Mouse (Mus musculus) naive thymus-derived CD4-positive, alpha-beta T cell, adult 2 months (primary cell): ENCODE data around the gene Hnrnpdl.

Experiments
- DNase-seq: peaks from one replicate; pipeline ENCODE4 v3.0.0-alpha.2; 2011; ENCODE audit warnings: low read depth

Hnrnpdl gene

DNA sequence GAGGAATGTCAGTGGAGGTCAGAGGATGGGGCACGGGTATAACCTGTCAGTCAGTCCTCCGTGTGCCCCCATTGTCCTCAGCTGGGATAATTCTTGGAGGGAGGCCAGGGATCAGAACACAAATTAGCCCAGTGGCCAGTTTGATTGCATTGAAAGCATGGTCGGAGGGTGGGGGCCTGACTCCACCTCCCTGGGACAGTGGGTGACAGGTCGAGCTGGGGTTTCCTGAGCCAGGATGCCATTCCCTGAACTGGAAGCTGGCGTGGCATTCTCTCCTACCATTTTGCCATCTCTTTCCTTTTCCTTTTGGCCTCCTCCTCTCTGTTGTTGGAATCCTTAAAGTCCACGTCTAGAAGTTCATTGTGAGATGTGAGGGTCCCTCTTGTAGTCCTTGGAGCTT, 33.6 kb downstream of the Hnrnpdl start:
- DNase-seq, result no peak

DNA sequence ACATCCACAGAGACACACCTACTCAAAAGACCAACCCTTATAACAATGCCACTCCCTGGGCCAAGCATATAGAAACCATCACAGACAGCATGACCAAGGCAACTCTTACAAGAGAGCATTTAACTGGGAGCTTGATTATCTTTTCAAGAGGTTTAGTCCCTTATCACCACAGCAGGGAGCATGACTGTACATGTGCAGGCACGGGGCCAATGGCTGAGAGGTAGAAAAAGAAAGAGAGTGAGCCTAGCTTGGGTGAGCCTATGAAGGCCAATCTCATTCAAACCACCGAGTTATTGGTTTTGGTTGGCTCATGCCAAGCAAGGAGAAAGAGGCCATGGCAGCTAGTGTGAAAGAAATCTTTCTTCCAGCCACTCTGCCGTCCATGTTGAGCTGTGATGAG, 34.0 kb downstream of the Hnrnpdl start:
- no peak for DNase-seq

DNA sequence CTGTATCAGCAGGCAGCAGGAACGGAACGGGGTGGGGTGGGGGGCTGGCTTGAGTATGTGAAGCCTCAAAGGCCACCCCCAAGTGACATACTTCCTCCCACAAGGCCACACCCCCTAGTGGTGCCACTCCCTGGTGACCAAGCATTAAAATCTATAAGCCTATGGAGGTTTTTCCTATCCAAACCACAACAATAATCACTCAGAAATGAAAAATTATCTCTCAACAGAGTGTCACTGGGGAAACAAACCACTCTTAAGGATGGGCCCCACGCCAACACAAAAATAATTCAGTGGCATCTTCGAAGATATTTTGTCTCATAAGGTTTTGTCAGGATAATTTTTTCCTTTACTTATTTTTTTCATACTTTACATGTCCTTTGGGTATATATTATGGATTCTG, 35.6 kb downstream of the Hnrnpdl start:
- no peak for DNase-seq

DNA sequence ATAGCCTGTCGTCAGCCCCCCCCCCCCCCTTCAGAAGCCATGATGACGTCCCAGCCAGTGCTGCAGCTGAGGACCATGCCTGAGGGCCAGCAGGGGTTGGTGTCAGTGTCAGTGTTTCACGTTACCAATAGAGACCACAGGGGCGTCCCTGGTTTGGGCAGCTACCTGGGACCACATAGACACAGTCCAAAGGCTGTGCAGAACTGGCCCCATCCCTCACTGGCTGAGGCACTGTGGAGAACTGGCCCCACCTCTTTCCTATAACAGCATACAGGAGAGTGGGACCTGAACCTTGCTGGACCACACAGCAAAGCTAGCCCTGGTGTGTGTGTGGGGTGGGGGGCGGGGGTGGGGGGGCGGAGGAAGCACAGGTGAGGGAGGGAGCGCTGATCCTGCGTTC, 39.0 kb downstream of the Hnrnpdl start:
- no peak for DNase-seq

DNA sequence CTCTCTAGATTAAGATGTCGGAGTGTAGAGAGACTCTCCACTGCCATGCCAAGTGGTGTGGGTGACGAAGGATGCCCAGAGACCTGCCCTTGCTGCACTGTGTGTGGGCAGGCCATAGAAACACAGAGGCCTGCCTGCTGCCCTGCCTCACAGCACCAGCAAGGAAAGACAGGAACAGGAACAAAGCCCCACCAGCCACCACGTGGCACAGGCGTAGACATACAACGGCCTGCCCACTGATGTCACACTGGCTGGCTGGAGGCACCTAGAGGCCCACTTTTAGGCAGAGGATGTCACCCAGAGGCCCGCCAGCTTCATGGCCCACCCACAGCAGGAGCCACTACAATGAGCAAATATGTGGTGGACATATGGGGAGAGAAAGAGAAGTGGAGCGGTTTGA, 39.4 kb downstream of the Hnrnpdl start:
- DNase-seq, result no peak

DNA sequence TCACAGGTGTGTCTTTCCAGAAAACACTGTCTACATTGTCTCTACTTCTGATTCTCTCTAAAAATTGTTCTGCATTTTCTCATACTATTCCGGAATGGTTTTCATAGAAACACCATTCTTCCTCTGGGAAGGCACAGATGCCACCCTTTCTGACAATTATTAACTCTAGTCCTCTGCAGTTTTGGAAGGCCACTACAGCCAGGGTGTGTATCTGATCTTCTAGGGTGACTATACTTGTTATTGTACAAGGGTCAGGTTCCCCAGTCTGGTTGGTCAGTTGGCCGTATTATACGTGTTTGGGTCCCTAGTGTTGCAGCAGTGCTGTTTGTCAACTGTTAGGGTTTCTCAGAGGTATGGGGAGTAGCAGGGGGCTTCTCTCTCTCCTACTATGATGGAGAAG, 44.8 kb downstream of the Hnrnpdl start:
- DNase-seq, result no peak

DNA sequence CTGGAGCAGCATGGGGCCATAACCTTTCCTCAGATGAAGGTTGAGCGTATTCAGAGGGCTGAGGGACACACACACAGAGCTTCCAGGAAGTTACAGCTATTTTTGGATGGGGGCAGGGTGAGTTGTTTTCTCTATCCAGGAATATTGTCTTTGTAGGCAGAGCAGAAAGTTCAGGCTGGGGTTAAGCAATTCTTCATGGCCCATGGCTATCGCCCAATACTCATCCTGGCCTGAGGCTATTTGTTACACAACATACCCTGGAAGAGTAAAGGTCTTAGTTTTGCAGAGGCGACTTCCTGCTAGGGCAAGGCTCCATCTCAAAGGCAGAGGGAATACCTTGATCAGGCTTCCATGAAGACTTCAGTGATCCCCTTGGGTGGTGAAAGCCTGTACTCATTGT, 45.3 kb downstream of the Hnrnpdl start:
- no peak for DNase-seq
